Mouse (Mus musculus) cortical plate, adult 2 months (tissue): ENCODE measurements around the gene 1700069L16Rik.

Experiments used
- CTCF ChIP-seq: fragments of 200-500 bp; IDR thresholded peaks from 2 replicates; pipeline ENCODE4 v1.5.1; 2011; ENCODE audit warnings: mild to moderate bottlenecking, control low read depth, low read length; ENCODE audit not compliant: insufficient read depth; ENCODE audit errors: extremely low read depth
- POLR2A ChIP-seq: fragments of 200-500 bp; IDR thresholded peaks from 2 replicates; pipeline ENCODE4 v1.6.1; 2011; ENCODE audit warnings: mild to moderate bottlenecking, low read length, control low read depth; ENCODE audit not compliant: insufficient read depth; ENCODE audit errors: extremely low read depth

GRCm38 (mm10) chr5:113748556-113749331, 24.2 kb upstream of the 1700069L16Rik start:
- TF ChIP-seq POLR2A (no peak), CTCF (no peak)
